Mouse (Mus musculus): ENCODE data around the gene Ube2h.

The Ube2h gene

DNA sequence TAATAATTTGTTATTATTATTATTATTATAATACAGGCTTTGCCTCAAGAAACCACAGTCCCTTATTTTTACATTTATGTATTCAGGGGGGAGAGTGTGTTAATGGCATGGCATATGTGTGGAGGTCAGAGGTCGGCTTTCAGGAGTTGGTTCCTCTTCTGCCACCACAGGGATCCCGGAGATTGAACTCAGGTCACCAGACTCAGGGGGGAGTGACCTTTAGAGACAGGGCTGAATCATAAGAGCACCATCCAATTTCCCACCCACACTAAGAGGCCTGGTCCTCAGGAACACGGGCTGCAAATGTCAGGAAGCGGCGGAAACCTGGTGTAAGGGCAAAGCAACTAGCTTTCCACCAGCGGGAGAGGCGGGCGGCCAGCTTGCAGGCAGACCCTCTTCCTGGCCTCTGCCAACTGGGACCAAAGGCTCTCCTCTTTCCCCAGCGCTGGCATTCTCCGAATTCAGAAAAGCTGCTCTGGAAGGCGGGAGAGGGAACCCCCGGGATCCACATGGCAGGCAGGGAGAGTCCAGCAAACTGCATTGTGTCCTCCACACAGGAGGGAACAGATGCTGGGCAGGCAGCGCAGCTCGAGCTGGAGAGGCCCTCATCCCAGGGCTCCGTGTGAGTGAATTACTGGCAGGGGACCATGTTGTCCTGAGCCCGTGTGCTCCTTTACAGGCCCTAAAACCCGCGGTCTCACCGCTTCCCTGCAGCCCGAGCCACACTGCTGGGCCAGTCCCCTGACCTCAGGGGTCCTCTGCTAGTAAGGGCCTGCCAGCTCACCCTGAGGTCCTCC lies 99.8 kb downstream of the Ube2h start:
- no peak for DNase-seq (ENCODE audit: low read depth, low spot score)

DNA sequence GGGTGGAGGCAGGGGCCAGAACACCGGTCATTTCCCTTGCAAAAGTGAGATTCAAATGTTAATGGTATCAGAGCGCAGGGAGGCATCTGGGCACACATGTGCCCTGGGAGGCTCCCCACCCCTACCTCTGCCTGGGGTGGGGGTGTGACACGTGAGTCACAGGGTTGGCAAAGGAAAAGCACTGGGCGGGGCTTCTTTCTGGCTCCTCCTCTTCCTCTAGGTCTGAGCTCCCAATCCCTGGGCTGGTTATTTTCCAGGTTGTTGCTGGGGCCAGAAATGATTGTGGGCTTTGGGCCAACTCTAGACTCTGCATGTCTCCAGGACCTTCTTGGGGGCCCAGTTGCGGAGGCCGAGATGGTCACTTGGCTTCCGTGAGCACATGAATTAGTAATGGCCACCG lies 108.2 kb downstream of the Ube2h start:
- DNase-seq (ENCODE audit: low read depth, low spot score), result no peak

DNA sequence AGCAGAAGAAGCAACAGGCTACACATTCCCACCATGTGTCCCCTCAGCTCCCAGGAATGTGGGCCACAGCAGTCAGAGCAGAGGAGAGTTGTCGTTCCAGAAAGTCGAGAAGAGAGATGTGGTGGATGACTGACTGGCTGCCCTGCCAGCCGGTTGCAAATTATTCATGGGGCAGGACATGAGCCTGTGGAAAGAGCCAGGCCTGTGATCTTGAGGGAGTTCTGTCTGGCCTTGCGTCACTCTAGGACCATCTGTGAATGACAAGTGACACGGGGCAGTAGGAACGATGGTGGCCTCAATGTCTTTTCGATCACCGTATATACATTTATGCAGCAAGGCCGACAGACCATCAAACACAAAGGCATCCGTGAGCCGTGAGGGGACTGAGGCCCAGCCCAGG lies 108.7 kb downstream of the Ube2h start:
- DNase-seq (ENCODE audit: low read depth, low spot score), result no peak

DNA sequence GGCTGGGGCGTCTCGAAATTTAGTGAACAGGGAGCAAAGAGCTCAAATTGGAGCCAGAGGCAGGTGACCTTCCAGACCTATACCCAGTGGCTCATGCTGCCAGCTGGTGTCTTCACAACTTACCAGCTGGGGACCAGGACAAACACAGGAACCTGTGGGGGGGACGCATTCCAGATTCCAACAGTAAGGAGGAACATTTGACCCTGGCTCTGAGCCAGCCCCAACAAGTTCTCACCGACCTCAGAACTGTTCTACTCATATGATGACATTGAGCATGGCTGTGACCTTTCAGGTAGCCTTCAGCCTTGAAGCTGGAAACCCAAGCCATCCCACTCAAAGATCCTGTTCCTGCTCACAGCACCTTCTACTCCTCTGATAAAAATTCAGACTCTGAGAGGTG lies 120.7 kb downstream of the Ube2h start:
- DNase-seq (ENCODE audit: low read depth, low spot score), result no peak

DNA sequence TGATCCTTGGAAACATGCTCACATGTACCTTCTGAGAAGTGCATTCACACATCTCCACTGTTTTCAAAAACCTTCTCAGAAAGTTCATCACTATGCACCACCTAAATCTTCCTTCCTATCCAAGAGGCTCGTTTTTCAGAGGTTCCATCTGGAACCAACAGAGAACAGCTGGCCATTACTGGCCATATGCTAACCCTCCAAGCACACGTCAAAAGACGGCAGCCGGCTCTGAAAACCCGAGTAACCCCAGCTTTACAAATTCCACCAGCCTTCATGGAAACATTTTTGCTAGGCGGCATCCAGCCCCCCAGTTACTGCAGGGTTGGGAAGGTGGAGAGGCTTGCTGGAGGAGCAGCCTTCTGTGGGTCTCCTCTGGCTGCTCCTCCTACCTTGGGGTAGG lies 122.3 kb downstream of the Ube2h start:
- DNase-seq (ENCODE audit: low read depth, low spot score), result no peak

DNA sequence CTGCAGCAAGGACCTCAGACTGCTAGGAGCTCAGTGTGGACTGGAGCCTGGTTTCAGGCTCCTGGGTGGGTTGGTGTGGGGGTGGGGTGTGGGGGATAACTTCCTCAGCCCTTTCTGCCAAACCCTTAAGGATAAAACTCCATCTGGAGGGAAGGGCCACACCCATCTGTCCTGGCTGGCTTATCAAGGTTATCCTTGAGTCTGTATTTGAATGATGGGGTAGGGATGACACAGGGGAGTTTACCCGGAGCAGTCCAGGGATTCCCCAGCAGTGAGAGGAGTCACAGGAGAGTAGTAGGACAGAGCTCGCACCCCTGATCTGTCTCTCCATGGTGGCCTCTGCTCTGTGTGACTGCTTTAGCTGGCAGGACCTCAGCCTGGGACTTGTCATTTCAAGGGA lies 124.0 kb downstream of the Ube2h start:
- DNase-seq (ENCODE audit: low read depth, low spot score), result no peak

DNA sequence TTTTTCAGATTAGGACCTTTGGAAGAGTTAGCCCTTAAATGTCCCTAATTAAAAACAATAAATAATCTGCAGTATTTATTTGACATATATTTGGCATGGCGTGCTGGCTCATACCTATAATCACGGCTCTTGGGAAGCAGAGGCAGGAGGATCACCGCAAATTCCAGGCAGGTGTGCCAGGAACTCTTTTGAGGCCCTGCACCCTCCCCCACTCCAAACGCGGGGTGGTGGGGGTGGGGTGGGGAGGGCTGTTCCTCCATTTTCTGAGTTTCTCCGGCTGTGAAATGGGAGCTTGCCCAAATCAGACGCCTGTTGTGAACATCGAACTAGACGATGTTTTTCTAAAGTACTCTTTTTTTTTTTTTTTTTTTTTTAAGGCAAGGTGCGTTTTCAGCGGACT lies 125.3 kb downstream of the Ube2h start:
- DNase-seq (ENCODE audit: low read depth, low spot score), result no peak

DNA sequence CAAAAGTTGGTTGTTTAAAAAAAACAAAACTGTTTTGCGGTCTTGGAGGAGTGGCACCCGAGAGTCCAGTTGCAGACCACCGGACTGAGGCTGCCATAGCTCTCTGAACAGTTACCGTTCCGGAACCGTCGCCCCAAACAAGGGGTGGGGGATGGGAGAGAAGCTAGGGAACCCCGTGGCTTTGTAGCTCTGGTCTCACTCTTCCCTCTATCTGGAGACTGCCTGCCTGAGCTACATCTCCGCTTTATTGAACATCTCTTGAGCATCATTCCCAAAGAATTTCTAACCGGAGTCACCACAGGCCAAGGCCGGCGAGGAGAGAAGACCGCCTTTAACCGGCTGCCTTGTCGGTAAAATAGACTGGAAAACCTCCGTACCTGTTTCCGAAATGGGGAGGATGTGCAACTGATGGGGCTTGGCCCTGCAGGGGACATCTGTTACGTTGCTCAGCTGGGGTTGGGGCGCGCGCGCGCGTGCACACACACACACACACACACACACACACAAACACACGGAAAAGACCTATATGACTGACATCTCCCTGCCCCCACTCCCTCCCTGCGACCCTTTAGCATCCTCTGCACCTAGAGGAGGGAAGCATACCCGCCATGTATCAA lies 126.2 kb downstream of the Ube2h start:
- no peak for DNase-seq (ENCODE audit: low read depth, low spot score)

DNA sequence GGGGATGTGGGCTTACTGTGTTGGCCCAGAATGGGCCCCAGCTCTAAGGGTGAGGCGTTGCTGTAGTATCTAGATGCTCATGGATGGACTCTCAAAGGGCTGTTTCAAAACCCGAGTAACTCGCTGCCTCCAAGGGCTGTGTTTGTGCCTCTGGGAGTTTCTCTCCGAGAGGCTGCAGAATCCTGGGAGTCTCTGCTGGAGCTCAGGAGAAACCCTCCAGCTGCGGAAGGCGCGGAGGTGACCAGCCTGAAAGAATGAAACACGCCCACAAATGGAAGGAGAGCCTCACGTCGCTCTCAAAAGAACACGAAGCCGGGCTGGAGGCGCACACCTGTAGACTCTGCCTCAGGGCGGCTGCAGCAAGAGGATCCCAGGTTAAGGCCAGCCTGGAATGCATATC lies 127.0 kb downstream of the Ube2h start:
- DNase-seq (ENCODE audit: low read depth, low spot score), result no peak

DNA sequence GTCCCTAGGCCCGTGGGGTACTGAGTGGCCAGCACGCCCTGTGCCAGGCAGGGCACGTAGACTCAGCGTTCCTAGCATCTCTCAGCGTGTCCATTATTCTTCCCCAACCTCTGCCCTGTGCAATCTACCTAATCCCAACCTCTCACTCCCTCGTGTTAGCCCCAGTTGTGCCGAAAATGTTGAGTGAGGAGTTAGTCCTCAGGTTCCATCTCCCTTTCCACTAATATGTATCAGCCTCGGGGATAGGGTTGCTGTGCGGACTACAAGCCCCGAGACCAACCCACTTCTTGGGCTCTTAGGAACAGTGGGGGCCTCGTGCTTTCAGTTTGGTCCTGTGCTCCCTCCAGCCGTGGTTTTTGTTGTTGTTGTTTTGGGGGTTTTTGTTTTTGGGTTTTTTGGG lies 127.8 kb downstream of the Ube2h start:
- no peak for DNase-seq (ENCODE audit: low read depth, low spot score)

DNA sequence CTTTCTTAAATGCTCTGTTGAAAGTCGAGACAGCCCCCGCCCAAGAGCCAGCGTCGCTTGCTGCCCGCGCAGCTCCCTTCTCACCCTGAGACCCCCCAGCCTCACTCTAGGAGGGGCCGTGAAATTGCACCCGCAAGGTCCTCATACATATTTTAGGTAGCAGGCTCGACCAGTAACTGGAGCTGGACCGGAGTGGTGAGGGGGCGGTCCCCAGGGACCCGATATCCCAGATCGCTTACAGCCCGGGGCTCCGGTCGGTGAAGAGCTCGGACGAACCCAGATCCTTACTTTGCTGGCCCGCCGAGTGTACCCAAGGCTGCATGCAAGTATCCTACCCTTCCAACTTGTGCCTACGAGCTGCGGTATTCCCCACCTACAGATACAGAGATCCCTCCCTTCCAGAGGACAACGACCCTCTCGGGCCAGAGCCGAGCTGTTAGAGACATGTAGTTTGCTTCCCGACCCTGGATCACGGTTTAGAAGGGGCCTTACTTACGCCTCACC lies 128.4 kb downstream of the Ube2h start:
- no peak for DNase-seq (ENCODE audit: low read depth, low spot score)

DNA sequence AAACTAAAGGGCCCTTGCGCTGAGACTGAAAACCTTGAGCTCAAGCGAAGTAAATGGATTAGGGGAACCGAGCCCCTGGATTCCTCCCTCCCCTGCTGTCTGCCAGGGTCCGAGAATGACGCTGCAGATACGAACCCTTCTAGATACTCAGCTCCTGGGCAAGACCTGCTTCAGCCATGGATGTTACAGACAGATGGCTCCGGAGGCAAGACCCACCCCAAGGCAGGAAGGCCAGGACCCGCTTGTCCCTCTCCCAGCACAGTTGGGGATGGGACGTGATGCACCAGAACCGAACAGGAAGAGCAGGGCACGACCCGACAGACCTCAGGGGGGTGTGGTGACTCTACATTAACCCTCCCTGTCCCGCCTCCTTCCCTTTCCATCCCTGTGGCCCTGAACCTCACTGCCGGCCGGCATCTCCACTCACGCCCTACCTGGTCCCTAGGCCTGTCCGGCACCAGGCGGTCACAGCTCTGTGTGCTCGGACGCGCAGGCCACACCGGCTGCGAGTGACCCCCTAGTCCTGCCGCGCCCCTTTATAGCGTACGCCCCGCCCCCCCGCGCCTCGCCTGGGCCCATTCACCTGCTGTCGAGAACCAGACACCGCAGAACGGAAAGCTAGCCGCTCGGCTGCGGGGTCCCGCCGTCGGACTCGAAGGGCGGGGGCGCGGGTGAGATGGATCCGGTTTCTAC lies 129.0 kb downstream of the Ube2h start:
- no peak for DNase-seq (ENCODE audit: low read depth, low spot score)

DNA sequence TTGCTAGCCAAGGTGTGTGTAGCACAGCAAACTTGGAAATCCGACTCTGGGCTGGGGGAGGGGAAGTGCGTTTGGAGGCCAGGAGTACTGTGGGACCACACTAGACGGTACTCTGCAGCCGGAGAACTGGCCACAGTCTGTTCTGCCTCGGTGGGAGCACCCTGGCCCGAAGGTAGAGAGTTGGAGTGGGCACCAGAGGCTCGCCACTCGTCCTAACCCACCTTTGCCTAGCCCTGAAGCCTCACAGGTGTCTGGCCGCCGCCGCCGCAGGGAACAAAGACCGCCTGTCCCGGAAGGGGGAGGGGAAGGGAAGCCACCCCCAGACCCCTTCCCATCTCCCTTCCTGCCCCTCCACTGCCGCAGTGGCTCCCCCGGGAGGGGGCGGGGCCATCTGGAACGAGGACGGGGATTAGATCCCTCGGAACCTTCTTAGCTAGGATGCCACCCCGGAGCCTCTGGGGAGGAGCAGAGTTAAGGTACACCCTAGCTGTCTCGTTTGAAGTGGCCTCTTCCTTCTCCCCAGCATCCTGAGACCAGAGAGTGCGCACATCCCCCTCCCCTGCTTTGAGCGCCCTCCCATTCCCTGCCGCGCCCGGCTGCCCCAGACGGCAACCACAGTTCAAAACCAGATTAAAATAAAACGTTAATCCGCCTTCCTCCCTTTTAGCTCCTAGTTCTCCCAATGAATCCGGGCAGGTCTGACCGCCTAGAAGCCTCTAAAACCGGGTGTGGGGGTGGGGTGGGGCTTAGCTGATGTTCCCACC lies 129.7 kb downstream of the Ube2h start:
- DNase-seq (ENCODE audit: low read depth, low spot score), result no peak

DNA sequence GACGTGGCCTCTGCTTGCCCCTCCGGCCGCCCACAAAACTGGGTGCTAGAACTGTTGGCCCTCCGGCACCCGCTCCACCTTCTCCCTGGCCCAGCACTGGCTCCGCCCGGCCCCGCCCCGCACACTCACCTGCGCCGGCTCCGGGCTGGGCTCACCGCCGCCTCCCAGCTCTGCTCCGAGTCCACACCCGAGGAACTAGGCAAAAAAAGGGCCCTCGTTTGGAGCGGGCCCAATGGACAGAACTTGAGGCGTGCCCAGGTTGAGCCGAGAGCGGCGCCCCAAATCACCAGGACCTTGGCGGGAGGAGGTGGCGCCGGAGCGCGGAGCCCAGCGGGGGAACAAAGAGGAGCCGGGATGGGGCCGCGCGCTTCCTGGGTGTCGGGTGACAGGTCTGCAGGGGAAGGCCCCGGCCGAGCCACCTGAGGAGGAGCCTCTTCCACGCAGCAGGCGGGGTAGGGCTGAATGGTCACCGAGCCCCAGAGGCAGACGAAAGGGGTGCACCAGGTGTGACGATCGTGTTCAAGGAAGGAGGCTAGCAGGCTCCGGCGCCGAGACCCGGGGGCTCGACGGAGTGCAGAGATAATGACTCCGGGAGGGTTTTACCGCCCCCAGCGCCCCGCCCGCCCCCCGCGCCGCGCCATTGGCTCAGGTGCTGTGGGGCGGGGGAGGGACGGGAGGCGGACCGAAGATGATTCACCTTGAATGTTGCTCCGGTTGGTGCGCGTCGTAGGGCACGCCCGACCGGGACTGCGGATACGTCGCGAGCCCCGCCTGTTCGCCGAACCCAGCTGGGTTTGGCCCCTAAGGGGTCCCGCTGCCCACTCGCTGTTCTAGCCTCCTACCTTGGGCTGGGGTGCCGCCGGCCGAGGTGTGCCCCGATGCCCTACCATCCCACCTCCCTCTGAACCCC lies 130.5 kb downstream of the Ube2h start:
- no peak for DNase-seq (ENCODE audit: low read depth, low spot score)

DNA sequence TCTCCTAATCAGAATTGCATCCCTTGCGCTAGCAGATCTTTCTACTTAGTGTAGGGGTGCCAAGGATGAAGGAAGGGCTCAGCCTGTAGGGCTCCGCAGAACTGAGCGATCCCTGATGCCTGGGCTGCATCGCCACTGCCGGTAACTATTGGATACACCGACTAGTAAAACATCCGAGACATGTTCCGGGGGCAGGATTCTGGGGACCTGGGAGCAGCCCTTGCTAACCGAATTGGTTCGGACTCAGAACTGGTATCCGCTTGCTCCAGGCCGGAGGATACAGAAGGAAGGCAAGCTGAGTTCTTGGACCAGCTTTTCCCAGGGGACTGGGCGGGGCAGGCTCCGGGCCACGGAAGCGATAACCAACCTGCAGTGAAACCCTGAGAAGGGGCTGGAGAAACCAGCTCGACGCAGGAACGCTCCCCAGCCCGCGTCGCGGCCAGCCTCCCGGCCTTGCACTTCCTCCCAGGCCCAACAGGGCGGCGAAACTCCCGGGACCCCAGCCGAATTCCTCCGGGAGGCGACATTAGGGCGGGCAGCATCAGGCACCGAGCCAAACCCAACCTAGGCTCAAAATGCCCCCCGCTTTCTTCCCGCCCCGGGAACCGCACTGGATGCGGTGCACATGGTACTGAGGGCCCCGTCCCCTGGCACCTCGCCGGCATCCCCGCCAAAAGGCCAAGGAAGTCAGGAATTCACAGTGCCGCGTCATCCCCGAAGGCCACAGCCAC lies 131.4 kb downstream of the Ube2h start:
- no peak for DNase-seq (ENCODE audit: low read depth, low spot score)

DNA sequence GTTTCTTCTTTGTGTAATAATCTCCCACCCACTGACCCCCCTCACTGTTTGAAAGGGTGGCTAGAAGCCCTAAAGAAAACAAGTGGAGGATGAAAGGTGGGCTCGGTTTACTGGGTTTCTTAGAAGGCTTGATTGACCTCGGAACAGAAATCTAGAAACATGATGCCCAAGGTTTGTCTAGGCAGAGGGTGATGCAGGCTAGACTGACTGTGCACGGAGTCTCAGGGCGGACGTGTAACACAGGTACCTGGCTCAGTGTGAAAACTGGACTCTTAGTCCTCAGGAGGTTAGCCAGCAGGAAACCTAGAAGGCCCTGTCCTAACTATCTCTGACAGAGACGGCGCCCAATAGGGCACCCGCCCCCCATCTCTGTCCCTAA lies 131.9 kb downstream of the Ube2h start:
- no peak for DNase-seq (ENCODE audit: low read depth, low spot score)

DNA sequence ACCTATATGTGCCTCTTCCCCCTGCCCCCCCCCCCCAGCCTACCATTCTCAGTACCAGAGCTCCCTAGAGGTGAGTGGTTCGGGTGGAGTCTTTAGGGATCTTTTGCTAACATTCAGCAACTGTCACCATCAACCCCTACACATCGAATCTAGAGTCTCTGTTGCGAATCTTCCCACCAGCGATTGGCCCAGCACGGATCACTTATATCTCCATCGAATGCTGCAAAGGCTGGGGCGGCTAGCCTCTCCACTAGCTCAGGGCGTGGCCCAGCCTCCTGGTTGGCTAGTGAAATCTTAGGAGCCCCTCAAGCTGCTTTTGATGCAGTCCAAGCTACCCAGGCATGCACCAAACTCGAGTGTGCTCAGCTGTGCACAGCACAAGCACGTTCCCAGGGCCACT lies 132.4 kb downstream of the Ube2h start:
- no peak for DNase-seq (ENCODE audit: low read depth, low spot score)

DNA sequence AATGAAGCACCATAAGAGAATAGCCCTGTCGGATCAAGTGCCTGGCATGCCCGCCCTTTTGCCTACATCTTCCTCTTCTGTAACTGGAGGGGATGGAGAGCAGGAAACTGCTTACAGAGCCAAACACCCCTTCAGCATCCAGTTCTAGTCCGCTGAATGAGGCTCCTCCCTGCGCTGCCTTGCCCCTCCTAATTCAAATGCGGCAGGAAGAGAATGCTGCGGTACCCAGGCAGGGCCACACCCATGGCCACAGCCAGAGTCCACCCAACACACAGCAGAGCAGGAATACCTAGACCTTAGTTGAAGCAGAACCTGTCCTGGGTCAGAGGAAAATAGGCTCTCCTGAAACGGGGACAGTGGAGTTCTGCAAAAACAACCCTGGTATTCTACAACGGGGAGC lies 133.1 kb downstream of the Ube2h start:
- no peak for DNase-seq (ENCODE audit: low read depth, low spot score)

DNA sequence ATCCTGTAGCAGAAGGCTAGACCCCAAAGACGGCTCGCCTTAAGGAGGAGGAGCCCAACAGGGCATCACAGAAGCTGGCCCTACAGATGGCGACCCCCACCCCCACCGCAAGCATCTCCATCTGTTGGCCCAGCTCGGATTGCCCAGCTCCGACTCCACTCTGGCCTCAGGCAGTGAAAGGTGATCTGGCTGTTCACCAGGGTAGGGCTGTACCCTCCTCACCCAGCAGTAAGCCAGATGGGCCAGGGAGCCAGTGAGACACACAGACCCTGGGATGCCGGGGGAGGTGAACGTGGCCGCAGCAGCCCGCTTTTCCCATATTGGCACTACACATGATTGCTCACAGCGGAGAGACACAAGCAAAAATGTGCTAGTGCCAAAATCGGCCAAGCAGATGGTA lies 135.2 kb downstream of the Ube2h start:
- no peak for DNase-seq (ENCODE audit: low read depth, low spot score)

DNA sequence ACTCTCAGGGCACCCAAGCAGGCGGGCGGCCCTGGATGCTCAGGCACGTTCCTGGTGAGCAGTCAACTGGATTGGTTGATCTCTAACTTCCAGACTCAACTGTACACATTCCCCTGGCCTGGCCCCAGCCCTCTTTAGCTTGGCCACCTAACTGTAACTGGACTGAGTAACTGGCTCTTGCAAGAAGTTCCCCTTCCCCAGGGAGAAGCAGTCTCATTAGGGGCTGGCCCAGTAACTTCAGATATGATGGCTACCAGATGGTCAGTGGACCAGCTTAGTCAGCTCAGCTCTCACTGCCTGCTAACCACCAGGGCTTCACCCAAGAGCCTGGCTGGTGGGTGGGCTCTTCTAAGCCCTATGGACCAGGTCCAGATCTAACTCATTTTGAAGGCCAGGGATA lies 136.1 kb downstream of the Ube2h start:
- peak; percentile 17 for DNase-seq (ENCODE audit: low read depth, low spot score)
